Comparison of ENCODE assay signal across 11 mouse cellular contexts in the genomic region with DNA sequence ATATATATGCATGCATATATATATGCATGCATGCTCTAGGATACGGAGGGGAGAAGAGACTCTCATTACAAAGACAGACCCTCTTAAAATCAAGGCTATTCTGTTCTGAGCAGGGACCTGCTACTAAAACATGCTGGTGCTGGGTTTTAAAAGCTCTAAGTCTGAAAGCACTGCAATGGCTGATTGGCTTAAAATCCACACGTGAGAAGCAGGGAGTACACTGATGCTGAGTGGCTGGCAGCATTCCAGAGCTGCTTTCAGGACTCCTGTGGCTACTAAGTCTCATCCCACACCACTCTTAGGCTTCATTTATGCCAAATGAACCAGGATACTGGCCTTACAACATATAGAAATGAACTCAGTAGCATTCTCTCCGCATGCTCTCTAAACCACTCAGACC.
DNase-seq lines count a peak whose midpoint lies in the region; ATAC-seq lines count a peak whose summit lies in the region.
"Had no signal": no experiment of that assay in that cellular context is flagged by ENCODE, and none has a peak within 500 bp of the region (broad histone marks: within the 10 kb centered on the region; RNA-seq: fewer than 3 reads in every experiment).

No protein-coding gene starts in this region.

- no peak overlapping the region for H3K27ac ChIP-seq in forebrain, embryonic 14.5 days (ENCODE audit: low read depth, low read length)
- H3K27ac ChIP-seq: intestine, embryonic 15.5 days; limb, embryonic 15.5 days; lung, embryonic 15.5 days had no signal

- no peak overlapping the region for H3K4me3 ChIP-seq in forebrain, embryonic 14.5 days (ENCODE audit: low read depth, low read length)
- H3K4me3 ChIP-seq: intestine, embryonic 15.5 days; limb, embryonic 15.5 days; lung, embryonic 15.5 days had no signal

- no peaks in the 10 kb centered on the region for H3K36me3 ChIP-seq in forebrain, embryonic 14.5 days (ENCODE audit: control insufficient read depth, insufficient read depth, low read length)
- H3K36me3 ChIP-seq: intestine, embryonic 15.5 days; limb, embryonic 15.5 days; lung, embryonic 15.5 days had no signal

- H3K9me3 ChIP-seq in forebrain, embryonic 14.5 days (replicated peaks; ENCODE audit: control insufficient read depth, low read length), result no peaks in the 10 kb centered on the region
- H3K9me3 ChIP-seq: intestine, embryonic 15.5 days; limb, embryonic 15.5 days; lung, embryonic 15.5 days had no signal

- no peaks in the 10 kb centered on the region for H3K27me3 ChIP-seq in forebrain, embryonic 14.5 days (replicated peaks; ENCODE audit: control insufficient read depth, insufficient read depth, low read length)
- H3K27me3 ChIP-seq: intestine, embryonic 15.5 days; limb, embryonic 15.5 days; lung, embryonic 15.5 days had no signal

- ATAC-seq in forebrain, embryonic 14.5 days, result peak; percentile 69
- ATAC-seq: intestine, embryonic 15.5 days had no signal

- H3K9ac ChIP-seq in forebrain, embryonic 14.5 days (ENCODE audit: low read length), result no peak overlapping the region
- H3K9ac ChIP-seq: intestine, embryonic 15.5 days; limb, embryonic 15.5 days; lung, embryonic 15.5 days had no signal

- peak; percentile 16 for DNase-seq in cerebellum, adult 11 months
- no peak for DNase-seq in cerebellum, adult 9-11 months
- DNase-seq in kidney, postnatal 10 days, result peak; percentile 31
- DNase-seq in kidney, adult 8-10 months, result no peak
- peak; percentile 20 for DNase-seq in R1 (ENCODE audit: low read depth, low spot score)
- peak; percentile 92 for DNase-seq in forebrain, embryonic 14.5 days (ENCODE audit: low spot score)
- no peak for DNase-seq in ovary, postnatal 36 days (ENCODE audit: low spot score)
- no peak for DNase-seq in kidney, adult 9 months

- peaks cover 18% of the 10 kb centered on the region; the same call in 1 of the 2 replicates for H3K4me1 ChIP-seq in forebrain, embryonic 14.5 days (ENCODE audit: control insufficient read depth, insufficient read depth, low read length)
- H3K4me1 ChIP-seq: intestine, embryonic 15.5 days; limb, embryonic 15.5 days; lung, embryonic 15.5 days had no signal

- WGBS in forebrain, embryonic 14.5 days, result 28% methylated on average over 3 of the region's 3 CpGs

- no peak overlapping the region for H3K4me2 ChIP-seq in forebrain, embryonic 14.5 days (ENCODE audit: low read length)
- H3K4me2 ChIP-seq: intestine, embryonic 15.5 days; limb, embryonic 15.5 days; lung, embryonic 15.5 days had no signal

Comparison
In these comparisons a context has a peak if more than half of its experiments do, and no peak if none do; other contexts are left out.
1. DNase-seq: peak in cerebellum, adult 11 months (single experiment), kidney, postnatal 10 days (single experiment), R1 (single experiment) and forebrain, embryonic 14.5 days (single experiment); none in cerebellum, adult 9-11 months (single experiment), kidney, adult 8-10 months (0 of 2), ovary, postnatal 36 days (single experiment) and kidney, adult 9 months (single experiment).